Mouse (Mus musculus): ENCODE results near the gene Cd59a. TPM values are rescaled to one million over a fixed set of nuclear protein-coding genes. Genes with fewer than 3 reads are reported as not detected.

Gene Cd59a
- polyA plus RNA-seq, 1 experiment from 2014 or later = 12.4 TPM

GRCm38 (mm10) chr2:104130165-104130564 lies 34.6 kb downstream of the Cd59a start:
- no peak overlapping the region for H3K9ac ChIP-seq
- no peaks in the 10 kb centered on the region for H3K4me1 ChIP-seq
- WGBS = 87% methylated on average over 6 of the region's 6 CpGs
- no peak for ATAC-seq (replicated peaks)
- H3K36me3 ChIP-seq (replicated peaks) = no peaks in the 10 kb centered on the region
- no peaks in the 10 kb centered on the region for H3K27me3 ChIP-seq (replicated peaks)
- no peak overlapping the region for H3K4me2 ChIP-seq
- no peak overlapping the region for H3K4me3 ChIP-seq
- no peak overlapping the region for H3K27ac ChIP-seq
- H3K9me3 ChIP-seq = no peaks in the 10 kb centered on the region

- no peak overlapping the region for H3K27ac ChIP-seq
- WGBS = 60% methylated on average over 3 of the region's 3 CpGs
- H3K4me1 ChIP-seq = no peaks in the 10 kb centered on the region
- no peak for ATAC-seq (replicated peaks)
- no peaks in the 10 kb centered on the region for H3K27me3 ChIP-seq (replicated peaks)
- no peak overlapping the region for H3K4me2 ChIP-seq
- no peaks in the 10 kb centered on the region for H3K36me3 ChIP-seq (replicated peaks)
- no peaks in the 10 kb centered on the region for H3K9me3 ChIP-seq
- no peak overlapping the region for H3K4me3 ChIP-seq
- H3K9ac ChIP-seq = no peak overlapping the region
Observed at GRCm38 (mm10) chr2:104130969-104131368, 35.4 kb downstream of the Cd59a start.

GRCm38 (mm10) chr2:104132266-104132859 lies 36.8 kb downstream of the Cd59a start:
- H3K4me3 ChIP-seq = no peak overlapping the region
- H3K27me3 ChIP-seq (replicated peaks) = no peaks in the 10 kb centered on the region
- no peak for ATAC-seq (replicated peaks)
- H3K4me1 ChIP-seq = no peaks in the 10 kb centered on the region
- H3K9me3 ChIP-seq = no peaks in the 10 kb centered on the region
- H3K36me3 ChIP-seq (replicated peaks) = no peaks in the 10 kb centered on the region
- no peak overlapping the region for H3K4me2 ChIP-seq
- 80% methylated on average over 7 of the region's 7 CpGs for WGBS
- no peak overlapping the region for H3K9ac ChIP-seq
- H3K27ac ChIP-seq = no peak overlapping the region

GRCm38 (mm10) chr2:104133042-104133810 lies 37.6 kb downstream of the Cd59a start:
- no peaks in the 10 kb centered on the region for H3K27me3 ChIP-seq (replicated peaks)
- H3K4me2 ChIP-seq = no peak overlapping the region
- 40% methylated on average over 12 of the region's 12 CpGs for WGBS
- no peak overlapping the region for H3K27ac ChIP-seq
- no peaks in the 10 kb centered on the region for H3K4me1 ChIP-seq
- ATAC-seq (replicated peaks) = no peak
- no peak overlapping the region for H3K4me3 ChIP-seq
- H3K36me3 ChIP-seq (replicated peaks) = no peaks in the 10 kb centered on the region
- H3K9me3 ChIP-seq = no peaks in the 10 kb centered on the region
- H3K9ac ChIP-seq = no peak overlapping the region

- WGBS = 54% methylated on average over 8 of the region's 8 CpGs
- ATAC-seq (replicated peaks) = peak; percentile 86
- H3K4me1 ChIP-seq = no peaks in the 10 kb centered on the region
- H3K36me3 ChIP-seq (replicated peaks) = no peaks in the 10 kb centered on the region
- H3K4me3 ChIP-seq = no peak overlapping the region
- H3K27me3 ChIP-seq (replicated peaks) = no peaks in the 10 kb centered on the region
- H3K4me2 ChIP-seq = no peak overlapping the region
- H3K9ac ChIP-seq = no peak overlapping the region
- H3K9me3 ChIP-seq = no peaks in the 10 kb centered on the region
- H3K27ac ChIP-seq = no peak overlapping the region
Observed at GRCm38 (mm10) chr2:104134150-104135056, 38.8 kb downstream of the Cd59a start.

GRCm38 (mm10) chr2:104135920-104136319 lies 40.3 kb downstream of the Cd59a start:
- Histone ChIP-seq H3K9ac (no peak overlapping the region), H3K9me3 (no peaks in the 10 kb centered on the region), H3K4me2 (no peak overlapping the region), H3K4me1 (no peaks in the 10 kb centered on the region), H3K36me3 (replicated peaks) (no peaks in the 10 kb centered on the region), H3K4me3 (no peak overlapping the region), H3K27ac (no peak overlapping the region), H3K27me3 (replicated peaks) (no peaks in the 10 kb centered on the region)
- 74% methylated on average over 2 of the region's 2 CpGs for WGBS
- ATAC-seq (replicated peaks) = no peak

GRCm38 (mm10) chr2:104142140-104142539 lies 46.5 kb downstream of the Cd59a start:
- Histone ChIP-seq H3K36me3 (replicated peaks) (no peaks in the 10 kb centered on the region), H3K27me3 (replicated peaks) (no peaks in the 10 kb centered on the region), H3K4me1 (no peaks in the 10 kb centered on the region), H3K4me2 (no peak overlapping the region), H3K9ac (no peak overlapping the region), H3K27ac (no peak overlapping the region), H3K9me3 (no peaks in the 10 kb centered on the region), H3K4me3 (no peak overlapping the region)
- 92% methylated on average over 8 of the region's 8 CpGs for WGBS
- no peak for ATAC-seq (replicated peaks)

- no peaks in the 10 kb centered on the region for H3K27me3 ChIP-seq (replicated peaks)
- ATAC-seq (replicated peaks) = no peak
- no peaks in the 10 kb centered on the region for H3K4me1 ChIP-seq
- H3K9me3 ChIP-seq = no peaks in the 10 kb centered on the region
- H3K4me2 ChIP-seq = no peak overlapping the region
- no peak overlapping the region for H3K27ac ChIP-seq
- no peak overlapping the region for H3K9ac ChIP-seq
- no peaks in the 10 kb centered on the region for H3K36me3 ChIP-seq (replicated peaks)
- no peak overlapping the region for H3K4me3 ChIP-seq
- 88% methylated on average over 12 of the region's 12 CpGs for WGBS
Observed at GRCm38 (mm10) chr2:104144004-104144403, 48.4 kb downstream of the Cd59a start.

GRCm38 (mm10) chr2:104145983-104146382 lies 50.4 kb downstream of the Cd59a start:
- H3K9me3 ChIP-seq = no peaks in the 10 kb centered on the region
- no peaks in the 10 kb centered on the region for H3K27me3 ChIP-seq (replicated peaks)
- WGBS = 84% methylated on average over 1 of the region's 1 CpGs
- no peak overlapping the region for H3K27ac ChIP-seq
- H3K4me1 ChIP-seq = no peaks in the 10 kb centered on the region
- no peak overlapping the region for H3K4me2 ChIP-seq
- ATAC-seq (replicated peaks) = no peak
- no peak overlapping the region for H3K4me3 ChIP-seq
- H3K36me3 ChIP-seq (replicated peaks) = no peaks in the 10 kb centered on the region
- H3K9ac ChIP-seq = no peak overlapping the region

GRCm38 (mm10) chr2:104147910-104148561 lies 52.4 kb downstream of the Cd59a start:
- Histone ChIP-seq H3K4me1 (no peaks in the 10 kb centered on the region), H3K4me3 (no peak overlapping the region), H3K27me3 (replicated peaks) (no peaks in the 10 kb centered on the region), H3K36me3 (replicated peaks) (no peaks in the 10 kb centered on the region; the same call in 1 of the 2 replicates), H3K9me3 (no peaks in the 10 kb centered on the region), H3K9ac (no peak overlapping the region), H3K27ac (no peak overlapping the region), H3K4me2 (no peak overlapping the region)
- no peak for ATAC-seq (replicated peaks)
- 71% methylated on average over 4 of the region's 4 CpGs for WGBS

- no peak overlapping the region for H3K4me3 ChIP-seq
- H3K36me3 ChIP-seq (replicated peaks) = no peaks in the 10 kb centered on the region; the same call in 1 of the 2 replicates
- no peak overlapping the region for H3K27ac ChIP-seq
- no peak overlapping the region for H3K4me2 ChIP-seq
- H3K9me3 ChIP-seq = no peaks in the 10 kb centered on the region
- H3K9ac ChIP-seq = no peak overlapping the region
- H3K27me3 ChIP-seq (replicated peaks) = no peaks in the 10 kb centered on the region
- ATAC-seq (replicated peaks) = no peak
- H3K4me1 ChIP-seq = no peaks in the 10 kb centered on the region
- WGBS = 86% methylated on average over 6 of the region's 6 CpGs
Observed at GRCm38 (mm10) chr2:104150608-104151397, 55.2 kb downstream of the Cd59a start.
